In genomic region chr14:115228075-115228474, GRCm38 (mm10) we compare ENCODE assay signal across 17 mouse cellular contexts.
"Had no signal": no experiment of that assay in that cellular context is flagged by ENCODE, and none has a peak within 500 bp of the region (broad histone marks: within the 10 kb centered on the region; RNA-seq: fewer than 3 reads in every experiment).

No protein-coding gene starts in this region.

- DNase-seq: lung, adult 18-20 months; lung, embryonic 14.5 days; lung, postnatal 10 days; lung, postnatal 4 days; right cerebral cortex, adult 18-20 months; right cerebral cortex, postnatal 25 days; right cerebral cortex, postnatal 4 days; spleen, adult 18-20 months; thymus, adult 2 months; thymus, postnatal 25 days; thymus, postnatal 4 days had no signal

- ATAC-seq: midbrain, embryonic 13.5 days; midbrain, embryonic 15.5 days had no signal

- H3K4me2 ChIP-seq: lung, embryonic 14.5 days; midbrain, embryonic 11.5 days; midbrain, embryonic 13.5 days; midbrain, embryonic 15.5 days; neural tube, embryonic 12.5 days had no signal

- H3K4me1 ChIP-seq: megakaryocyte, embryonic 14.5 days; midbrain, embryonic 13.5 days; midbrain, embryonic 15.5 days; neural tube, embryonic 12.5 days had no signal

- H3K27me3 ChIP-seq: megakaryocyte, embryonic 14.5 days; midbrain, embryonic 13.5 days; midbrain, embryonic 15.5 days; neural tube, embryonic 12.5 days had no signal

- H3K36me3 ChIP-seq: midbrain, embryonic 13.5 days; midbrain, embryonic 15.5 days; neural tube, embryonic 12.5 days had no signal

- H3K4me3 ChIP-seq: megakaryocyte, embryonic 14.5 days; midbrain, embryonic 13.5 days; midbrain, embryonic 15.5 days; neural tube, embryonic 12.5 days had no signal

- H3K27ac ChIP-seq: liver, embryonic 14.5 days; midbrain, embryonic 13.5 days; midbrain, embryonic 15.5 days; neural tube, embryonic 12.5 days had no signal

- H3K9ac ChIP-seq: liver, embryonic 14.5 days; lung, embryonic 14.5 days; midbrain, embryonic 13.5 days; midbrain, embryonic 15.5 days; neural tube, embryonic 12.5 days had no signal

- H3K9me3 ChIP-seq: megakaryocyte, embryonic 14.5 days; midbrain, embryonic 13.5 days; midbrain, embryonic 15.5 days; neural tube, embryonic 12.5 days had no signal
